Mouse (Mus musculus) left cerebral cortex, adult 8-10 months (tissue): ENCODE data around the gene Fcrlb. TPM values are rescaled to one million over a fixed set of nuclear protein-coding genes. Genes with fewer than 3 reads are reported as not detected.
"Not testable (repeated sequence)": the region's sequence is repeated elsewhere in the genome, so short reads cannot be mapped to it uniquely, and the experiment has no call there.

Experiments used
- DNase-seq, 2 experiments: peaks; one replicate each; pipeline ENCODE4 v3.0.0; 2022; ENCODE audit warnings: low spot score in 2 of 2
- total RNA-seq, 4 experiments: library from RNA; stranded (reverse); gene quantifications; 2 replicates each; pipeline ENCODE4 v1.2.4; 2022

The Fcrlb gene
- total RNA-seq, result 1 to 10 TPM in 3 of 4 experiments, under 1 TPM in 1; 0.46 to 1.3 (median 1.1) TPM

DNA sequence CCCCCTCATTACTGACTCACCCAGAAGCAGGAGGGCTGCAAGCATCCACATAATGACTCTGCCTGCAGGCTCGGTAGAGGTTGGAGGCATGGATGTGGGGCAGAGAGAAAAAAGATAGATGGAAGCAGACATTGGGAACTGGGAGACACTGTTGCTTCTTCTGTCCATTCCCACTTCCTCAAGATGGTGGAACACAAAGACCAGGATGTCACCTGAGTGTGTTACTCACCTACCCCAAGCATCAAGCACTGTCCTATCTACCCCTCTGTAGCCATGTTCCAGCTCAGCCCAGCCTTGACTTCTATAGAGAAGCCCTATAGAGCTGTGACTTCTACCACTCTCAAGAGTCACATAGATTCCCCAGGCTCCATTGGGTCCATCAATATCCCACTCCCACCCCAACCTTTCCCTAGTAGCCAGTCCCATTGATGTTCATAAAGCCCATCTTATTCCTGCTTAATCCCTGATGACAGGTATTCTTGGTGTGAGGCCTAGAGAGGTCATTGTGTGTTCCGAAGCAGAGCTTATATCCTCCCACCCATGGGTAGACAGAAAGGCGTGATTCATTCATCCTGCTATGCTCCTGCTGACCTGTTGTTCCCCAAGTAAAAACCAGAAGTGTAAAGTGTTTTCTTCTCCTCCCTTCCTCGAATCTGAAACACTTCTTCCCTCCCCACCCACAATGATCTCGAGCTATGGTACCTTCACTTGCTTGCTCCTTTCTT, at the start of gene Fcrlb:
Fcrlb (minus strand) TSS at position 51 of the 725 bp plus-strand sequence.
- no peak for DNase-seq

DNA sequence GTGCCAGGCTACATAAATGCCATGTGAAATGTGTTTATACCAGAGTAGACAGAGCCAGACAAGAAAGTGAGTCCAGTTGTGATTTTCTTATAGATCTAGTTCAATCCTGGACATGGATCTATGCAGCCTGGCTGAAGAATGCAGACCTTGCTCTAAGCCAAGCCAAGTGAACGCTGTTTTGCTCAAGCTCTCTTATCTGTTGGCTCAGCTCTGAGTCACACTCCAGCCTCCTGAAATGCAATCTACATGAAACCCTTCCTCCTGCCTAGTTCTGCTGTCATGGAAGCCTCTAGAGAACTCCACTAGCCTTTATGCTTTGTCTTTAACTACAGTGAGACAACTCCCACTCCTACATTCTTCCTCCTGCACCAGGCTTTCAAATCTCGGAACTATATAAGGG, 49.6 kb upstream of the Fcrlb start:
- no peak for DNase-seq

DNA sequence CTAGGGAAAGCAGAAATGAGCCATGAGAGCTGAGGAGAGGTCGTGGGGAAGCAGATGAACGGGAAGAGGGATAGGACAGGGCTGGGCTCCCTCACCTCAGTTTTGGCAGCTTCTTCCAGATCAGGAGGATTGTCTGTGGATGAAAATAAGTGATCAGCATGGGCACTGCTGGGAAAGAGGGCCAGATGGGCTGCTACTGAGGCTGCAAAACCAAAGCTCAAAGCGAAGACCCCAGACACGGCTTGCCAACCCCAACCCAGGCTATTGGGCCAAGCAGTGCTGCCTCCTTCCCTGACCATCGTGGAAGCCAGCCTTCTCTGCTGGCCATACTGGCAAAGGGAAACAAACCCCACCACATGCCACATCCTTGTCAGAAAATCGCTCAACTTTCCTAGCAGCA, 48.4 kb upstream of the Fcrlb start:
- no peak for DNase-seq

DNA sequence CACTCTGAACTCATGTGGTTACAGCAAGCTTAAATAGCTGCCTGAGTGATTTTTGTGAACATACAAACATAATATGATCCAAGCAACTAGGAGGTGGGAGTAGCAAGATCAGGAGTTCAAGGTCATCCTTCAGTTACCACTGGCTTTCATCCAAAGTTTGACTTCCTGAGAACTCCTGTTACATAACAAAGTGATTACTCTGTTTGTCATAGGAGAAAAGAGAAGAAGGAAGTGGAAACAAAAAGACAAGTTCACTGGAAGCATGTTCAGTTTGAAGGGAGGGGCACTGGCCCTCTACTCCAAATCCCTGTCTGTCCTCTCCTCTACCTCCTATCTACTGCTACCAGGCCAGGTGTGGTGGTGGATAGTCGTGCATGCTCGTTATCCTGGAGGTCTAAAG, 47.0 kb upstream of the Fcrlb start:
- DNase-seq, result no peak

DNA sequence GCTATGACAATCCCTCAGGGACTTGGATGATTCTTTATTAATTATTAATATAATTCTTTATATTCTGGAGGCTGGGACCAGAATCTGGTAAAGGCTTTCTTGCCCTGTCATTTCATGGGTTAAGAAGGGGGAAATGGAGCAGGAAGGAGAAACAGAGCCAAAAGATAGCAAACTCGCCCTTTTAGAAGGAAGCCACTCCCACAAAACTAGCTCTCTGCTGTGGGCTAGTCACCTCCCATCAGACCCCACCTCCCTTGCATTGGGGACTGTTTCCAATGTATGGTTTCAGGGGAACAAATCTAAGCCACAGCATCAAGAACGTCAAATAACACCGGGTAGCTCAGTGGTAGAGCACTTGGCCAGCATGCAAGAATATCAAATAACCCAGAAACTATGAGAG, 45.5 kb upstream of the Fcrlb start:
- DNase-seq, result no peak

DNA sequence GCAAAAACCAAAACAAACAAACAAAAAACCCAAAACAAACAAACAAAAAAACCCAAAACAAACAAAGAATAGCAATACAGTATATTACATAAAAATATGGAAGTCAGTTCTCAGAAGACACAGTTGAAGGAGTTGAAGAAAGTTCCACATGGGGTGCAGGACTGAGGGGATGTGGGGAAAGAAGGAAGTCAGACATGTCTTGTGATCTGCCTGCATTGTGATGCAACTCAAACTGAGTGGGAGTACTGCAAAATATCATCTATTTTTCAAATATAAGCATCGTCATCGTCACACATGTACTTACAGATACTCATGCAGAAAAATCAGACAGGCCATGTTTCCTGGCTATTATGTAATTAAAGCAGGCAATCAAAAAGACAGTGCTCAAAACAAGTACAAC, 40.5 kb upstream of the Fcrlb start:
- no peak for DNase-seq

DNA sequence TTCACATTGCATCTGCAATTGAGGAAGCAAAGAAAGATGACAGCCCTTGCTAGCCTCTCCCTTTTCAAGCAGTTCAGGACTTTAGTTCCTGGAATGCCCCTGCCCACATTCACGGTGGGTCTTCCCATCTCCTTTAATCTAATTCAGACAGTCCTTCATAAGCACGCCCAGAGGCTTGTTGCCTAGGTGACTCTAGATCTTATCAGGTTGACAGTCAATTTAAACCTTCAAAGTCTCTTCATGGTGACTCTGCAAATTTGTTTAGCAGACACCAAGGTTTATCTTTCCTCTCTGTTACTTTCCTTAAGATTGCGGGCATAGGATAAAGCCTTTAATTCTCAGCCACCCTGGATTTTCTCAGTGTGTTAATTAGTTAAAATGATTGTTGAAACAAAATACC, 38.0 kb upstream of the Fcrlb start:
- DNase-seq, result no peak

DNA sequence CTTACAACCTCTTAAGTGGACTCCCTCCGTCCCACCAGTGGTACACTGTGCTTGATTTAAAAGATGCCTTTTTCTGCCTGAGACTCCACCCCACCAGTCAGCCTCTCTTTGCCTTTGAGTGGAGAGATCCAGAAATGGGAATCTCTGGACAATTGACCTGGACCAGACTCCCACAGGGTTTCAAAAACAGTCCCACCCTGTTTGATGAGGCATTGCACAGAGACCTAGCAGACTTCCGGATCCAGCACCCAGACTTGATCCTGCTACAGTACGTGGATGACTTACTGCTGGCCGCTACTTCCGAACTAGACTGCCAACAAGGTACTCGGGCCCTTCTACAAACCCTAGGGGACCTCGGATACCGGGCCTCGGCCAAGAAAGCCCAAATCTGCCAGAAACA, 32.2 kb upstream of the Fcrlb start:
- not testable (repeated sequence) for DNase-seq

DNA sequence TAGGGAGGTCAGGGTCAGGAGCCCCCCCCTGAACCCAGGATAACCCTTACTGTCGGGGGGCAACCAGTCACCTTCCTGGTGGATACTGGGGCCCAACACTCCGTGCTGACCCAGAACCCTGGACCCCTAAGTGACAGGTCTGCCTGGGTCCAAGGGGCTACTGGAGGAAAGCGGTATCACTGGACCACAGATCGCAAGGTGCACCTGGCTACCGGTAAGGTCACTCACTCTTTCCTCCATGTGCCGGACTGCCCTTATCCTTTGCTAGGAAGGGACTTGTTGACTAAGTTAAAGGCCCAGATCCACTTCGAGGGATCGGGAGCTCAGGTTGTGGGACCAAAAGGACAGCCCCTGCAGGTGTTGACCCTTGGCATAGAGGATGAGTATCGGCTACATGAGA, 31.4 kb upstream of the Fcrlb start:
- DNase-seq, result not testable (repeated sequence)

DNA sequence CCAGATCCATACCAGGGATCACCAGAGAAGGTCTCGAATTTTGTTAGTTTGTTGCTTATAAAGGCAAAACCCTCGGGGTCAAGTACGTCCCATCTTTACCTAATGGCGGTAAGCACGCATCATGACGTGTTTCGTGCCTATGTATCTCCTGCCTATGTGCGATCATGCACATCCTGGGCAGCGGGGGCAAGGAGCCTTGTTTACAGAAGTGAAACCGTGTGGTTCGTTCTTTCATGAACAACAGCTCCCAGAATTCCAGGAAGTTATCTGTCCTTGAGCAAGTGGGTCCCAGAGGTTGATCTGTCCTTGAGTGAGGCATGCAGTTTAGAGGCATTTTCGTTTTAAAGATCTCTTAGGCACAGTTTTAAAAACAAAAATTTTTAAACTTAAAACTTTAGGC, 26.5 kb upstream of the Fcrlb start:
- DNase-seq, result no peak

DNA sequence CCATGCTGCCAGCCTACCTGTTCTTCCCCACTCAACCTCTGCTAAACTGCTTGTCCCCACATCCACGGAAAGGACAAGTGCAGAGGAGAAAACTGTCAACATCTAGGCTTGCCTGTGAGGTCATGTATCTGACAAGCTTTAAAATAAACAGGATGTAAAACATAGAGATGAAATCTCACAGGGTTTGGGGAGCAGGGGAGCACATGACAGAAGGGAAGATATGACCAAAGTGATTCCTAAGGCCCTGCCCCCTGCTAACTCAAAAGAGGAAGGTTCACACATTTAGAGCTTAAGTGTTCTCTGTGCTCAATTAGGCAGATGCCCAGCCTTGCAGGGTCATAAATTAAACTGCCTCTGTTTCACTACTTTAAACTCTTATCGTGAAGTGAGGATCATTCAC, 21.6 kb upstream of the Fcrlb start:
- no peak for DNase-seq

DNA sequence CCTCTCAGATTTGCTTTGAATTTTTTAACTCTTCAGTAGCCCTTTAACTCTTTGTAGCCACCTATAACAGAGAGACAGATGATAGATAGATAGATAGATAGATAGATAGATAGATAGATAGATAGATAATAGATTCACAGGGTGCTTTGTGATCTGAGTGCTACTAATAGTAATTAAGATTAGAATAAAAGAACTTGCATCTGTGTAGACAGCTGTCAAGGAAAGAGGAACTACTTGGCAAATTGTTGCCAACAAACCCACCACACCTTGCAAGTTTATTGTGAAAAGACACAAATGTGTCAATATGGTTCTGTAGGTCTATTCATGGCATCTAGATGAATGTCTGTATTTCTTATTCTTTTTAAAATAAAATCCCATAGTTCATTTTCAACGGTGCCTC, 21.2 kb upstream of the Fcrlb start:
- no peak for DNase-seq

DNA sequence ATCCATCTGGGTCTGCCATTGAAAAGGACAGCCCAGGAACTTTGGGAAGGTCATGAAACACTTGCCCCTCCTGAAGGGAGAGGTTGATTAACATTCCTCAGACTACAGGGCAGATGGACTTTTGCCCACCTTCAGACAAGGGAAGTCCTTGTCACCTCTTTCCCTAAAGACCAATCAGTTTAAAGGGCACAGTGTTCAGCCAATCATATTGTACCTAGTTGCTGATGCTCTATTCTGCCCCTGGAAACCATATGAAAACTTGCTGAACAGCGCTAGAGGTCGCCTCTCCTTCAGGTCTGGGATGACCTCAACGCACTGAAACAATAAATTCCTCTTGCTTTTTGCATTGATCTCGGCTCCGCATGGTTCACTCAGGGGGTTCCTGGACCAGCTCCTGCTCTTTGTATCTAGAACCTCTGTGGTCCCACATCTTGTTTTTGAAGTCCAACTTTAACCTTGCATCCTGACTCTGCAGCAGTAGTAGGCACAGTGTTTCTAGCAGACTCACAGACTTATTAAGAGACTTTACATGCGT, 20.7 kb upstream of the Fcrlb start:
- no peak for DNase-seq

DNA sequence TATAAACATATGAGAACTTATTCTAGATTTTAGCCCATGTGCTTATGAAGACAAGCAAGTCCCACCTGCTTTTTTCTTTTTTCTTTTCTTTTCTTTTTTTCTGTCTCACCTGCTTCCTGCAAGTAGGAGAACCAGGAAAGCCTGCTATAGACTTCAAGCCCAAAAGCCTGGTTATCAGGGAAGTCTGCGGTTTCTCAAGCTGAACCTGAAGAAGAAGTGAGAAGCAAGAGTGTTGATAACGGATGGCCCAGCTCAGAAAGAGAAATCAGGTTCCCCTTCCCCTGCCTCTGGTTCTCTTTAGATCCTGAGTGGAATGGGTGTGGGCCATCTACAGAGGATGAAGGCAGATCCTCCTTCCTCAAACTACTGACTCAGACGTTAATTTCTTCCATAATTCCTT, 19.3 kb upstream of the Fcrlb start:
- no peak for DNase-seq

DNA sequence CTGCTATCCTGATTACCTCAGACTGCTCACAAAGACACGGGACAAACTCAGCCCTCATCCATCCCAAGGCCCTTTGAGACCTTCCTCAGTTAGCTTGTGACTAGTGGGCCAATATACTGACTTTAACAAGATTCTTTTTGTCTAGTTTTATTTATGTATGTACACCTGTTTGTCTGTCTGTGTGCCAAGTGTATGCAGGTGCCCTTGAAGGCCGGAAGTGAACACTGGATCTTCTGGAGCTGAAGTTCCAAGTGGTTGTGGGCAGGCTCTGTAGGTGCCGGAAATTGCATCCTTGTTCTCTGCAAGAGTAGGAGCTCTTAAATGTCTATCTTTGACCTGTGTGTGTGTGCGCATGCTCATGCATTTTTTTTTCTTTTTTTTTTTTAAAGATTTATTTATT, 16.5 kb upstream of the Fcrlb start:
- no peak for DNase-seq

DNA sequence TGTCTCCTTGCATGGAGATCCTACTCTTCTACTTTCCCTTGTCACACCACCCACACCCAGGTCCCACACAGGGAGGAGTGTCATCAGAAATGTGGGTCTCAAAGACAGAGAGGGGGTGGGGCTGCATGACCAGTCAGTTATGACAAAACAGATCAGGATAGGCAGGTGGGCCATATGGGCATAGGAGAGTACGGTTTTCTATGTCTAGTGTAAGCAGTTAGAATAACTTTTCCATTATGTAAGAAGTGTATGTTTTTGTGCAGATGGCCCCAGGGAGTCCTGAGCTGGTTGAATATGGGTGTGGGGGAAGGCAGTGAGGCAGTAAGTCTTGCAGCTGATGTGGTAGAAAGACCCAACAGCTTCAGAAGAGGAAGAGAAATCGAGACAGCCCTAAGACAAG, 15.7 kb upstream of the Fcrlb start:
- DNase-seq, result no peak

DNA sequence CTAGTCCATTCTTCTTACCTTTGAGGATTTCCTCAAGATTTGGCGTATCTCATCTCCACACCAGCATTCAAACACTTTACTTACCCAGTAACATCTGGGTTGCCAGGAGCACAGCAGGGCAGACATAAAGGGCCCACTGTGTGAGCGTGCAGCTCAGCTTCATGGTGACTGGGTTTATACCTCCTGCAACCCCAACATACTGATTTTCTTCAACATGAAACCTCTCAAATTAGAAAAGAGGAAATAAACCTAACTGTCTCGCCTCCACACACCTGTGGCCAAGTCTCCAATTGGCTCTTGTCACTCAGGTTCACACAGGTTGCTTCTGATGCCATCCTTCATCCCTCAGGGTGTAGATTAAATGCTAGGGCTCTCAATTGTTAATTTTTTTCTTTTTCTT, 14.6 kb upstream of the Fcrlb start, which contains the start of gene Fcrla:
Fcrla (minus strand) TSS at position 206 of the 400 bp plus-strand sequence.
- DNase-seq, result no peak

DNA sequence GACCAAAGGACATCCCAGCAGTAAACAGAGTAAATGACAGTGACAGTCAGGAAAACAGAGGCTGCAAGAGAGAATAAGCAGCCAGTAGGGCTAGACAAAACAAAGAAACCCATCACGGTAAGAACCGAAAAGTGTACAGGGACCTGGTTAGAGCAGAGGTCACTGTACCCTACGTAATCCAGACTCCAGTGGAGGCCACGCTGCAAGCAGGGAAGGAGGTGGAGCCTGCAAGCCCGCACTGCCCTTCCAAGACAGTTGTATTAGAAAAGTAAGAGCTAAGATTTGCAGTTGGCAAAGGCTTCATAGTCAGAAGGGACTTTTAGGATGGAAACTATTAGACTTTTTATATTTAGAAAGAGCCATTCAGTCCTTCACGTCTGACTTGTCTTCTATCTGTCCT, 14.2 kb upstream of the Fcrlb start:
- DNase-seq, result no peak

DNA sequence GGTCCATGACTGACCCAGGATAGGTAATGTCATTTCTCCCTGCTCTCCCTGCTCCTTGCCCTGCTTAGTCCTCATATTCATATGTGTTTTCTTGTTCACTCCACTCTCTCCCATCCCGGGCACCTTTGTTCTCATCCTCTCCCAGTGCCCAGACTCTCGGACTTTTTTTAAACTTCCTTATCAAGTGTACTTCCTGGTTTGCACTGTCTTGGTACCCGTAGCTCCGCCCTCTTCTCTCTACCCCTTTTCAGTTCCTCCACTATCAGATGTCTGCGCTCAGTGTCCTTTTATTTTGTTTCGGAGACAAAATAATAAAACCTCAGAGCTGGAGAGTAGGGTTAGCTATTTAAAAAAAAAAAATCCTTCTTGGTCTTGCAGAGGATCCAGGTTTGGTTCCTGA, 11.7 kb upstream of the Fcrlb start:
- DNase-seq, result no peak

DNA sequence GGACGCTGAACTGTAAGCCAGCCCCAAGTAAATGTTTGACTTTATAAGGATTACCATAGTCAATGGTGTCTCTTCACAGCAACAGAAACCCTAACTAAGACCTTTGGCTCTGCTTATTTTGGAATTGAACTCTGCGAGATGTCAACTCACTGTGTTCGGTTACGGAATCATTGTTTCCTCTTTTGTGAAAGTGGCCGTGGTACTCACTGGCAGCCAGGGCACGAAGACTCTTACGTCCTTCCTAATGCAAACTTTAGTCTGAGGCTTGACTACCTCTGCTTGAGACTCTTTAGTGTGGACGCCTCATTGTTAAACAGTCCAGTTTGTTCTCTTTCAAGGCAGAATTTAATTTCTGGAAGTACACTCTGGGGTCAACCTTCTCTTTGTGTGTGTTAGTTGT, 6.6 kb upstream of the Fcrlb start:
- no peak for DNase-seq

DNA sequence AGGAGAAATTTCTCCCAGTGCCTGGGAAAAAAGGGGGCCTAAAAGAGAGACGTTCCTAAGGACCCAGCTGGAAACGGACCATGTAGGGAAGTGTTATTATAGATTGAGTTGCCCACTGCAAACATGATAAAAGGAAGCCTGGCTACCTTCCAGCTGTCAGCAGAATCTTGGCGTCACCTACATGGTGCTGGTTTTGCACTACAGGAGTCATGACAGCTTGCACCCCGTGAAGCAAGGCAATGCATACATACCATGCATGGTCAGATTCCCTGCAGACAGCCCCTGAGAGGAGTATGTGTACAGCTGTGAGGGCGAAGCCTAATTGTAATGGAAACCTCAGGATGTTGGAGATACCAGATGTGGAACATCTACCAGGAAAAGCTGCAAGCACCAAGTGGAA, 2.9 kb upstream of the Fcrlb start:
- DNase-seq, result no peak

DNA sequence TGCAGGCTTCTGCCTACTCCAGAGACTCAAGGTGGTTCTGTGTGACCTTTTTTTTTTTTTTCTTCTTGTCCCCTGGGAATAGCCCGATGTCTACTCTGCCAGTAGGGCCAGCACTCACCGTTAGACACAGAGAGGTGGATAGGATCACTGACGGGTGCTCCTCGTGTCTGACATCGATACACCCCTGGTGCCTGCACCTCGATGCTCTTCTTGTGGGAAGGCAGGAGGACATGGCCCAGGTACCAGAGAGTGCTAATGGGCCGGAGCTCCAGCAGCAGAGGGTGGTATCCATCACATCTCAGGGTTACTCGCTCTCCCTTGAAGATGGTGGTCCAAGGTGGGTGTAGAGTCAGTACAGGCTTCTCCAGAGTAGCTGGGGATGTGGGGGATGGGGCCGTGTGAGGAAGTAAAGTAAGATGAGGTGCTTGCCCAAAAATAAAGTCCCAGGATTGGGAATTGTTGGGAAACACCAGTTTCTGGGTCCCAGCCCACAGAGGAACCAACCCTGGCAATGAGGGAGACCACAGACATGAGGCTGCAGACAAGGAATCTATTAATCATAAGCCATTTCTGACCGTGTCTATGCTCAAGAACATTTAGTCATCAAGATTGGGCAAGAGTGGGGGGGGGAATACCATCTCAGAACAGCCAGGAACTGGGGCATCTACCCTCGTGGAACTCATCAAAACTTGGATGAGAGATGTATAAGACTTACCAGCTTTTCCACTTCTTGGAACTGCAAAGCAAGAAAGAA, 657 bp downstream of the Fcrlb start:
- no peak for DNase-seq

DNA sequence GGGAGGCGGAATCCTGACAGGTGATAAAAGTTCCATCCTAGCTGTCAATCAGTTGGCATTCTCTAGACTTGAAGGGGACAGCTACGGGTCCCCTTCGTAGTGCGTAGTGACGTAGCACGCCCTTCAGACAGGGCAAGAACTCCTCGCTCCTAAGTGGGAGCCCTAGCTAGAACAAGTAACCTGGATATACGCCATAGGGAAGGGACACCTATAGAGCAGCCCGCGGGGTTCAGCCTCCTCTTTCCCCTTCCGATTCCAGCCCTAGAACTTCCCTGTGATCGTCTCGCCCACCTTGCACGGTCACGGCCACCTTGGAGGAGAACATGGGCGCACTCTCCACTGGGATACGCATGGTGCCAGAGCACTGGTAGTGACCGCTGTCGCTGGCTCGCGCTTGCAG, 4.4 kb downstream of the Fcrlb start:
- DNase-seq, result no peak
